Mouse (Mus musculus) inflammation-experienced regulatory T-cells, adult 16 weeks (primary cell): ENCODE measurements around the gene Slfn9. TPM values are rescaled to one million over a fixed set of nuclear protein-coding genes. Genes with fewer than 3 reads are reported as not detected.

Source experiments
- polyA plus RNA-seq: library from polyadenylated mRNA; unstranded; fragments of 100-300 nt; shearing (Covaris generic); gene quantifications from one replicate; pipeline ENCODE4 v1.2.1, GENCODE M21; 2017

The Slfn9 gene
- 22.9 TPM for polyA plus RNA-seq

DNA sequence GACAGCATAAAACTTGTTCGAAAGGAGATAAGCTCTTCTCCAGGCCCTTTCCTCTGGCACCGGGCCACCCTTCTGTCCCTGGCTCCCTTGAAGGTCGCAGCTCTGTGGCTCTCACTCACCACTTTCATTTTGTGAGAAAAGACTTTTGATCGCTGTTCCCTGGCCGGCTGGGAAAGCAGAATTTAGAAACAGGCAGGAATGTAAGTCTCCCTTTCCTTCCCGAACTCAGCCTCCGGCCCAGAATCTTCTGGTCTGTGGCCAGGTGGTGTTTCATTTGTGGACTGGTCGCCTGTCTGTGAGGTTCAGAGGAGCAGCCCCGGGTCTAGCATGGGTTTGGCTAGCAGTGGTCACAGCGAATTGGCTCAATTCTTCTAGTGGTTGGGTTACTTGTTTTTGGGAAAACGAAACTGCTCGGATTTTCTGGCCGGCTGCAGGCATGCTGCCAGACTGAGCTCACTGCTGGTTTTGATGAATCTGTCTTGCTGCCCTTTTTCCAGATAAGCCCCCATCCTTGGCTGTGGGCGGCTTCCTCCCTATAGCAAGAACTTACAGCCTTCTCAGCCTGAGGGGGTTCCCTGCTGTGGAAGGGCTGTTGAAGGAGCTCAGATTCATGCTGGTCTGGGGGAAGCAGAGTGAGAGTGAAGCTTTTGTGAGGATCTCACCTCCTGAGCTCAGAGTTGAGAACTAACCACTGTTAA lies at the start of gene Slfn9:
Slfn9 (minus strand) TSS at position 362 of the 698 bp plus-strand sequence.

GRCm38 (mm10) chr11:83020621-83021020 lies 29.0 kb upstream of the Slfn9 start, which contains the start of gene Slfn8:
Gene Slfn8 (minus strand): TSS chr11:83020810.

GRCm38 (mm10) chr11:82950736-82951481 lies 40.7 kb downstream of the Slfn9 start, which contains the start of gene Slfn5:
Gene Slfn5 (plus strand): TSS chr11:82951349.

Other genes starting within 250 kb of the Slfn9 start
- 0.77 TPM for gene Cct6b, start 227.5 kb downstream of the Slfn9 start, polyA plus RNA-seq
- gene Zfp830, start 227.5 kb downstream of the Slfn9 start, polyA plus RNA-seq, result 42.9 TPM
- gene Lig3, start 210.7 kb downstream of the Slfn9 start, polyA plus RNA-seq, result 42.4 TPM
- gene Rffl, start 120.6 kb downstream of the Slfn9 start, polyA plus RNA-seq, result 16.7 TPM
- 40.0 TPM for gene Rad51d, start 101.2 kb downstream of the Slfn9 start, polyA plus RNA-seq
- gene Fndc8, start 99.7 kb downstream of the Slfn9 start, polyA plus RNA-seq, result not detected
- 38.4 TPM for gene Nle1, start 83.4 kb downstream of the Slfn9 start, polyA plus RNA-seq
- gene Unc45b, start 81.3 kb downstream of the Slfn9 start, polyA plus RNA-seq, result not detected
- gene Slfn5, start 40.5 kb downstream of the Slfn9 start, polyA plus RNA-seq, result 51.3 TPM
- 153 TPM for gene Slfn8, start 29.0 kb upstream of the Slfn9 start, polyA plus RNA-seq
- gene Slfn2, start 73.3 kb upstream of the Slfn9 start, polyA plus RNA-seq, result 684 TPM
- 220 TPM for gene Slfn1, start 125.0 kb upstream of the Slfn9 start, polyA plus RNA-seq
- gene Slfn4, start 183.4 kb upstream of the Slfn9 start, polyA plus RNA-seq, result 0.49 TPM
- 4.6 TPM for gene Slfn3, start 199.5 kb upstream of the Slfn9 start, polyA plus RNA-seq